Mouse (Mus musculus): Measurements from ENCODE around the gene Atp2a2.
"Not testable (repeated sequence)": the region's sequence is repeated elsewhere in the genome, so short reads cannot be mapped to it uniquely, and the experiment has no call there.

The Atp2a2 gene

GRCm38 (mm10) chr5:122494449-122494848 lies 7.6 kb downstream of the Atp2a2 start:
- DNase-seq (ENCODE audit: low spot score): no peak

DNA sequence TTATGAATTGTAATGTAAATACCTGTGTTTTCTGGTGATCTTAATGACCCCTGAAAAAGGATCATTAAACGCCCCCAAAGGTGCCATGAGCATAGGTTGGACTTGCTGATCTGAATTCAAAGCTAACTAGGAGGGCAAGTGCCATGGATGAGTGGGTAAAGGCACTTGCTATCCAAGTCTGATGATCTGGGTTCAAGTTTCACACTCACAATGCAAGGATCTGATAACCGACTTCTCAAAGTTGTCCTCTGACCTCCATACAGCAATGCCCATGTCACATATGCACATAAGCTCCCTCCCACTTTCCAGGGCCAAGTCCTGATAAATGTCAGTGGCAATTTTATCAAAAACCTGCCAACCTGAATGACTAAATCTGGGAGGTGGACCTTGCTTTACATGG lies 9.0 kb downstream of the Atp2a2 start:
- DNase-seq (ENCODE audit: low spot score): no peak

DNA sequence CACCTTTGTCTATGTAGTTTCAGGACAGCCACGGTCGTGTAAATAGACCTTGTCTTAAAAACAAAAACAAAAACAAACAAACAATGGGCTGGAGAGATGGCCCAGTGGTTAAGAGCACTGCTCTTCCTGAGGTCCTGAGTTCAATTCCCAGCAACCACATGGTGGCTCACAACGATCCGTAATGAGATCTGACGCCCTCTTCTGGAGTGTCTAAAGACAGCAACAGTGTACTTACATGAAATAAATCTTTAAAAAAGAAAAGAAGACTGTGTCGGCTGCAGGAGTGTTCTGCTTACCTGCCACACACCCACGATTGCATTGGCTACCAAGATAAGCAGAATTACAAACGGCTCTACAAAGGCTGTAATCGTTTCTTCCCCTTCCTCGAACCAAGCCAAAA lies 10.6 kb downstream of the Atp2a2 start:
- no peak for DNase-seq (ENCODE audit: low spot score)

GRCm38 (mm10) chr5:122490148-122490547 lies 11.9 kb downstream of the Atp2a2 start:
- no peak for DNase-seq (ENCODE audit: low spot score)

DNA sequence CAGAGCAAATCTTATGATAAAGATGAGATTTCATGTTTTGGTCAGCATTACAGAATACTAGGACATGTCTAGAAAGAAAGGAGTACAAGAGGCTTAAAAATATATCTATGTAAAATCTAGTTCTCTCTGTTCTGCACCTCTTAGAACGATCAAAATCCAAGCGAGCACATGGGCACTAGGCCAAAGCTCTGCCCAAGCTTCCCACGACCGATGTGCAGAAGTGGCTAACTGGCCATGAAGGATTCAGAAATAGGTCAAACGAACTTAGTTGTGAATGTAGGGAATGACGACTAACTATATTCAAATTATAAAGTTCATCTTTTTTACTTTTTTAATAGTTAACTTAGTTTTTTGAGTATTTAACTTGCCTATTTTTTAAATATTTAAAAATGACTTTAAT lies 14.2 kb downstream of the Atp2a2 start:
- DNase-seq (ENCODE audit: low spot score): no peak

- DNase-seq (ENCODE audit: low spot score): not testable (repeated sequence)
Measured at GRCm38 (mm10) chr5:122486243-122486642, 15.8 kb downstream of the Atp2a2 start.

GRCm38 (mm10) chr5:122482733-122483391 lies 19.2 kb downstream of the Atp2a2 start:
- DNase-seq (ENCODE audit: low spot score): no peak

DNA sequence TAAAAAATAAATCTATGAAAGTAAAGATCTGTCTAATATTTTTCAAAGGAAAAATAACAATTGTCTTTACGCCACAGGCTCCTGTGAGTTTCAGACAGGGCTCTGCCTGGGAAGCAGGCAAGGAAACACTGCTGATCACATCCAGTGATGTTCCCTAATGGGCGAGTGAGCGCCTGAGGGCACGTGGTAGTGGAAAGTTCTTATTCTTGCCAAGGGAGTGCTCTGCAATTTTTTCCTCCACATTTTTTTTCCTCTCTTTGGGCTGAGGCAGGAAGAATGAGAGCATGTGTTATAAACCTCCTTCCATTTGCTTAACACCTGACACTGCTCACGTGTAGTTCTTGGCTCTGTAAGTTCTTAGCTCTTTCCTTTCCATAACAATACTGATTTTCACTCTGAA lies 20.2 kb downstream of the Atp2a2 start:
- no peak for DNase-seq (ENCODE audit: low spot score)

- no peak for DNase-seq (ENCODE audit: low spot score)
Measured at GRCm38 (mm10) chr5:122479131-122479530, 22.9 kb downstream of the Atp2a2 start.

- no peak for DNase-seq (ENCODE audit: low spot score)
Measured at GRCm38 (mm10) chr5:122477492-122477891, 24.5 kb downstream of the Atp2a2 start.

DNA sequence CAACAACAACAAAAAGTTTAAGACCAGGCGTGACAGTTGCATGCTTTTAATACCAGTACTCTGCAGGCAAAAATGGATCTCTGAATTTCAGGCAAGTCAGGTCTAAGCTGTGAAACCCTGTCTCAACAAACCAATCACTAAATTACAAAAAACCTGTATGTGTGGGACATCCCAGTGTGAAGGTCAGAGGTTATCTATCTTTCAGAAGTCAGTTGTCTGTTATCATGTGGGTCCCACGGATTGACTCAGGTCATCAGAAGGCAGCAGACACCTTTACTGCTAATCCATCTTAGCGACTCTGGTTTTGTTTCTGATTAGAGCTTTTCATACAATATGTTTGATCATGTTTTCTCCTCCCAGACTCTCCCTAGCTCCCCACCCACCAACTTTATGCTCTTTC lies 25.9 kb downstream of the Atp2a2 start:
- DNase-seq (ENCODE audit: low spot score): no peak

- DNase-seq (ENCODE audit: low spot score): no peak
Measured at GRCm38 (mm10) chr5:122474643-122475363, 27.2 kb downstream of the Atp2a2 start.

DNA sequence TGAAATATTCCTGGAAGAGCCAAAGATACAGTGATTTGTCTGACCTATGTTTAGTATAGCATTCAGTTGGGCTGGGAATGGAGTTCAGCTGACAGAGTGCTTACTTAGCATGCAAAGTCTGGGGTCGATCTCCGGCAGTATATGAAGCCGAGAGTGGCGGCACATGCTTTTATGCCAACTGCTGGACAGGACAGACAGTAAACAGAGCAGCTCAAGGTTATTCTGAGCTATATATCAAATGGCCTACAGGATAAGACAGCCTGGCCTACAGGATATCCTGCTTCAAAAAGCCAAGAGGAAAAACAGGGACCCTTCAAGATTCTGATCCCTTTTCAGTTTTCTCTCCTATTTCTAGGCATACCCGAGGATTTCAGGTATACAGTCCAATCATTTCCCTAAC lies 30.4 kb downstream of the Atp2a2 start:
- DNase-seq (ENCODE audit: low spot score): no peak

DNA sequence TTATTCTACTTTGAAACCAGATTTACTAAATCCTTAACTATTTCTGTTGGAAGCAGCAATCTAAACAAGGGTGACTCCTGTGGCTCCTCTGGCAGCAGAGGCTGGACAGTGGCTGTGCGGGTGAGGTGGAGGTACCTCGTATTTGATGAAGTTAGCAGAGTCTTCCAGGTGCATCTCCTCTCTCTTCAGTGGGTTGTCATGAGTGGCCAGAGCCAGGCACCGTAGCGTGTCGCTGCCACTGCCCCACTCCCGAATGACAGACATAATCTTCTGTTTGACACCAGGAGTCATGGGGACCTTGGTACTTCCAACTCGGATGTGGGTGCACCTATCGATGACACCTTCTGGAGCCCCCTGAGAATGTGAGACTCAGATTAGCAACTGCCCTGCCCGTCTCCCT lies 40.6 kb downstream of the Atp2a2 start:
- no peak for DNase-seq (ENCODE audit: low spot score)

- no peak for DNase-seq (ENCODE audit: low spot score)
Measured at GRCm38 (mm10) chr5:122460656-122461055, 41.4 kb downstream of the Atp2a2 start.

DNA sequence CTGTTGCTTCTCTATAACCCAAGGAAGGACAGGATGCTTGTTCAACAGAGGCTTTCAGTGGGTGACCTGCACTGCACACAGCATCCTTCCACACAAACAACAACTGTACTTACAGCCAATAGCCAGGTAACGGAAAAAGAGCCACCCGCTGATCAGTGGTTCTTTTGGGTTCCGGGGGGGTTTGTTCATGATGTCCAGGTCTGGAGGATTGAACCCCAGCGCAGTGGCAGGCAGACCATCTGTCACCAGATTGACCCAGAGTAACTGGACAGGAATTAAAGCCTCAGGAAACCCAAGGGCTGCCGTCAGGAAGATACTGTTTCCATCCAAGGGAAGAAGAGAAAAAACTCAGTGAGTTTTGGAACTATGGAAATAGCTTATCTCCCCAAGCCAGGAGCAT lies 42.7 kb downstream of the Atp2a2 start:
- DNase-seq (ENCODE audit: low spot score): no peak

GRCm38 (mm10) chr5:122458066-122458465 lies 44.0 kb downstream of the Atp2a2 start:
- no peak for DNase-seq (ENCODE audit: low spot score)

GRCm38 (mm10) chr5:122457054-122457453 lies 45.0 kb downstream of the Atp2a2 start:
- not testable (repeated sequence) for DNase-seq (ENCODE audit: low spot score)

GRCm38 (mm10) chr5:122455584-122455983 lies 46.4 kb downstream of the Atp2a2 start:
- no peak for DNase-seq (ENCODE audit: low spot score)

- no peak for DNase-seq (ENCODE audit: low spot score)
Measured at GRCm38 (mm10) chr5:122454883-122455282, 47.1 kb downstream of the Atp2a2 start.

DNA sequence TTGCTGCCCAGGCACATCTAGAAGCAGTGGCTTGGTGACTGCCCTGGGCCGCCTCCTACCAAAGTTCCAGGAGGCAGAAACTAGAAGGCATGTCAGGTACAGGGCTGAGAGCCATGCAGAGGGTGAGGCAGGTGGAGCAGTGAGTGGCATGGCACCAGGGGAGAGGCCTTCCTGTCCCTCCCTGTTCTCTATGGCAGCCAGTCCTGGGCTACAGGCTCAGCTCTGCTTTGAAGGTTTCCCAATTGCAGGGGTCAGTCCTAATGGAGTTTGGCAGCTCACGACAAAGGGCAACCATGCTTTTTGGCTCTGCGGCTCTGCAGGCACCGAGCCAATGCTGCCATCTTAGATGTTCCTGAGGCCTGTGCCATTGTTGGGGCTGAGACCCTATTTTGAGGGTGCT lies 47.6 kb downstream of the Atp2a2 start:
- DNase-seq (ENCODE audit: low spot score): no peak

- no peak for DNase-seq (ENCODE audit: low spot score)
Measured at GRCm38 (mm10) chr5:122453188-122453587, 48.8 kb downstream of the Atp2a2 start.

- DNase-seq (ENCODE audit: low spot score): no peak
Measured at GRCm38 (mm10) chr5:122452194-122452593, 49.8 kb downstream of the Atp2a2 start.

GRCm38 (mm10) chr5:122451324-122451723 lies 50.7 kb downstream of the Atp2a2 start:
- DNase-seq (ENCODE audit: low spot score): no peak

All from ovary, postnatal 10 days (tissue).